Mouse (Mus musculus): ENCODE results near the gene Tbc1d22a. TPM values are rescaled to one million over a fixed set of nuclear protein-coding genes. Genes with fewer than 3 reads are reported as not detected.

Tbc1d22a gene
- polyA plus RNA-seq, 1 experiment from 2014 or later = 8.7 TPM

DNA sequence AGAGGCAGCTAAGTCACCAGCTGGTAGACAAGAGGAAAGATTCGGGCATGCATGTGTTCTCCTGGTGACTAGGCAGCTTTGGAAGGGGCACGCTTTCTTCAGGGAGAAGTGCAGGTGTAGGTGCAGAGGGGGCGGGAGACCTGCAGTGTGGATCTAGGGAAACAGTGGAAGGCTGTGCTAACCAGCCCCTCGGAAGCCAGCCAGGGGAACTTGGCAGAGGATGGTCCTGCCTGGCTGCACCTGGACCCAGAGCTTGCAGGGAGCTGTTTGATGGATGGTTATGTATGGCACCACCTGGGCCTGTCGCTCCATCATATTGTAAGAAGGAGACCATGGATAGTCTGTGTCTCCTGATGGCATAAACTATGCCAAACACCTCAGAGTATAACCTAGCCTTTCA, 214.2 kb downstream of the Tbc1d22a start:
- H3K27ac ChIP-seq (replicated peaks) = no peak overlapping the region
- H3K36me3 ChIP-seq (ENCODE audit: control insufficient read depth, insufficient read depth, low read length) = no peaks in the 10 kb centered on the region
- H3K4me1 ChIP-seq (replicated peaks; ENCODE audit: control insufficient read depth, insufficient read depth) = no peaks in the 10 kb centered on the region
- ATAC-seq (ENCODE audit: low FRiP score, low TSS enrichment) (no peak), DNase-seq (ENCODE audit: low spot score) (no peak)
- H3K4me2 ChIP-seq (replicated peaks; ENCODE audit: low read depth) = no peak overlapping the region
- TF ChIP-seq CTCF (IDR thresholded peaks at IDR 0.05; ENCODE audit: low read depth) (no peak), EP300 (optimal IDR thresholded peaks at IDR 0.05) (no peak)
- no peak overlapping the region for H3K4me3 ChIP-seq (ENCODE audit: low read depth, low read length)
- 85% methylated on average over 5 of the region's 5 CpGs for WGBS
- no peaks in the 10 kb centered on the region for H3K9me3 ChIP-seq (ENCODE audit: control insufficient read depth, low read length)
- no peak overlapping the region for H3K9ac ChIP-seq (ENCODE audit: low read length)
- H3K27me3 ChIP-seq (ENCODE audit: control insufficient read depth, insufficient read depth, low read length) = no peaks in the 10 kb centered on the region

DNA sequence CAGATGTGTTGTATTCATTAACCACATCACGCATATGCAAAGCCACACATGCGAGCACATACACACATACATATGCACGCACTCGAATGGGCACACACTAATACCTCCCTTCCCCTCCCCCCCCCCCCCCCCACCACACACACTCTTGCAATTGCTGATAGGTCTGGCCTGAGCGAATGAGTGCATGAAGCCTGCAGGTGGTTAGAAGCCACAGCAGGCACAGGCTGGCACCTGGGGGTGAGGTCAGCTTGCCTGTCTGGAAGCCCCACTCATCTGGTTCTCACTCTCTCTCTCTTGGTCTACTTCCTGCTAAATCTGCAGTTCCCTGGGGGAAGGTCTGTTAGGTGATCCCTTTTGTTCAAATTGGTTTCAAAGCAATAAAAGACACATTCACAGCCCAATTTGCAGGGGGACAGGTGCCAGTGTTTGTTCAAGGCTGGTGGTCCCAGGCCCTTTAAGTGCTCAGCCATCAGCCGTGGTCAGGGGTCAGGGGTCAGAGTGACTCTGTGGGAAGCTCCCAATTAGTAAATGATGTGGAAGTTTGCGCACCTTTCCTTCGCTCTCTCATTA, 215.6 kb downstream of the Tbc1d22a start:
- H3K27me3 ChIP-seq (ENCODE audit: control insufficient read depth, insufficient read depth, low read length) = no peaks in the 10 kb centered on the region
- no peak for DNase-seq (ENCODE audit: low spot score)
- H3K4me3 ChIP-seq (ENCODE audit: low read depth, low read length) = no peak overlapping the region
- no peak for ATAC-seq (ENCODE audit: low FRiP score, low TSS enrichment)
- TF ChIP-seq CTCF (IDR thresholded peaks at IDR 0.05; ENCODE audit: low read depth) (no peak), EP300 (optimal IDR thresholded peaks at IDR 0.05) (no peak)
- H3K9me3 ChIP-seq (ENCODE audit: control insufficient read depth, low read length) = no peaks in the 10 kb centered on the region
- WGBS = 77% methylated on average over 8 of the region's 8 CpGs
- H3K4me2 ChIP-seq (replicated peaks; ENCODE audit: low read depth) = no peak overlapping the region
- no peak overlapping the region for H3K9ac ChIP-seq (ENCODE audit: low read length)
- H3K4me1 ChIP-seq (replicated peaks; ENCODE audit: control insufficient read depth, insufficient read depth) = no peaks in the 10 kb centered on the region
- no peaks in the 10 kb centered on the region for H3K36me3 ChIP-seq (ENCODE audit: control insufficient read depth, insufficient read depth, low read length)
- no peak overlapping the region for H3K27ac ChIP-seq (replicated peaks)

DNA sequence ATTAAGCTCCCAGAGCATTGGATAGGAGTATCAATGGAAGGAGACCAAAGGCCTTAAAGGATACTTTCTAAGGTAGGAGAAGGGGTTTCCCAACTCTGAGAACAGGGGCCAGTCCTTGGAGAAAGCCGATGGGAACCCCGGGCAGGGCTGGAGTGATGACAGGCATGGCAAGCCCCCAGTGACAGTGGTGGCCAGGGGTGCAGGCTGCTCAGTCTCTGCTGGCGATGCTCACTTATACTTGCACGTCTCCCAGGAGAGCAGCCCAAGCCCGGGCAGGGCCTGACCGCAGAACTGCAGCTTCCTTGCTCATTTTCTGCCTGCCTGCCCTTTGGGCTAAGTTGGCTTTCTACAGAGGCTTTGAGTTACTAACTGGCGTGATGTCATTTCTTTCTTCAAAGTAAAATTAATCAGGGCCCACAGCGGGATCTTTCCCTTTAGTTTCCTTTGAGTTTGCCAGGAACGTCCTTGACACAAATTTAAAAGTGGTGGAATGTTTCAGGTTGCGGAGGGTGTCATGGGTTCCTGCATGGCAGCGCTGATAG, 217.4 kb downstream of the Tbc1d22a start:
- Histone ChIP-seq H3K9me3 (ENCODE audit: control insufficient read depth, low read length) (no peaks in the 10 kb centered on the region), H3K9ac (ENCODE audit: low read length) (no peak overlapping the region), H3K27ac (replicated peaks) (no peak overlapping the region), H3K4me1 (replicated peaks; ENCODE audit: control insufficient read depth, insufficient read depth) (no peaks in the 10 kb centered on the region), H3K4me3 (ENCODE audit: low read depth, low read length) (no peak overlapping the region), H3K36me3 (ENCODE audit: control insufficient read depth, insufficient read depth, low read length) (no peaks in the 10 kb centered on the region), H3K4me2 (replicated peaks; ENCODE audit: low read depth) (no peak overlapping the region), H3K27me3 (ENCODE audit: control insufficient read depth, insufficient read depth, low read length) (no peaks in the 10 kb centered on the region)
- no peak for ATAC-seq (ENCODE audit: low FRiP score, low TSS enrichment)
- TF ChIP-seq CTCF (IDR thresholded peaks at IDR 0.05; ENCODE audit: low read depth) = no peak
- TF ChIP-seq EP300 (optimal IDR thresholded peaks at IDR 0.05) = no peak
- WGBS = 82% methylated on average over 11 of the region's 11 CpGs
- DNase-seq (ENCODE audit: low spot score) = no peak

DNA sequence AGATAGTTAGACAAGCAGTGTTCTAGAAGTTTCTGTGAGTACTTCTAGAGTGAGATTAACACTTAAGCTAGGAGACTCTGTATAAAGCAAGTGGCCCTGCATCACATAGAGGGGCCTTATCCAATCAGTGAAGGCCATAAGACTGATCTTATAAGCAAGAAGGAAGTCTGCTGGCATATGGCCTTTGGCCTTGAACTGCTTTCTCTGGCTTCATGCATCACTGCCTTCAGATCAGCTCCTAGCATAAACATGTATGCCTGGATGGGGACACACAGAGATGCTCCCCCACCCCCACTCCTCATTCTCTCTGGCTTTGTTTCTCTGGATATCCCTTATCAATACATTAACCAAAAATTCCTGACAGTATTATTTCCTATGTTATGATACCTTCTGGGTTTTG, 218.5 kb downstream of the Tbc1d22a start:
- ATAC-seq (ENCODE audit: low FRiP score, low TSS enrichment) = no peak
- Histone ChIP-seq H3K36me3 (ENCODE audit: control insufficient read depth, insufficient read depth, low read length) (no peaks in the 10 kb centered on the region), H3K27me3 (ENCODE audit: control insufficient read depth, insufficient read depth, low read length) (no peaks in the 10 kb centered on the region), H3K4me1 (replicated peaks; ENCODE audit: control insufficient read depth, insufficient read depth) (no peaks in the 10 kb centered on the region), H3K4me2 (replicated peaks; ENCODE audit: low read depth) (no peak overlapping the region), H3K4me3 (ENCODE audit: low read depth, low read length) (no peak overlapping the region), H3K9me3 (ENCODE audit: control insufficient read depth, low read length) (no peaks in the 10 kb centered on the region), H3K27ac (replicated peaks) (no peak overlapping the region), H3K9ac (ENCODE audit: low read length) (no peak overlapping the region)
- TF ChIP-seq CTCF (IDR thresholded peaks at IDR 0.05; ENCODE audit: low read depth) (no peak), EP300 (optimal IDR thresholded peaks at IDR 0.05) (no peak)
- no peak for DNase-seq (ENCODE audit: low spot score)

DNA sequence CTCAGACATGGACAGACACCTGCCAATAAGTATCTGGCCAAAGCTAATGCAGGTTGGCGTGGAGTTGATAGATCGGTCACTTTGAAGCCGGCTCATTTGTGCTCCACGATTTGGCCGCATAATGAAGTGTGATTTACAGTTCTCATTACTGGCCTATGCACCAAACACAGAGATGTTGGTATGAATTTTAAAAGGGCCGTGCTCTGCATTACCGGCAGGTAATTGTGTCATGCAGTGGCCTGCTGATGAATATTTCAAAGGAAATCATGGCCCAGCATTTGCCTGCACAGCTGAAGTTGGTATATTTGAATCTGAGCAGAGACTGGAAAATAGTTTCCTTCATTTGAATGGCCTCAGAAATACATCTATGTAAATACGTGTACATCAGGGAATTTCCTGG, 219.1 kb downstream of the Tbc1d22a start:
- Histone ChIP-seq H3K36me3 (ENCODE audit: control insufficient read depth, insufficient read depth, low read length) (no peaks in the 10 kb centered on the region), H3K4me1 (replicated peaks; ENCODE audit: control insufficient read depth, insufficient read depth) (no peaks in the 10 kb centered on the region), H3K9ac (ENCODE audit: low read length) (no peak overlapping the region), H3K9me3 (ENCODE audit: control insufficient read depth, low read length) (no peaks in the 10 kb centered on the region), H3K4me2 (replicated peaks; ENCODE audit: low read depth) (no peak overlapping the region), H3K27ac (replicated peaks) (no peak overlapping the region), H3K27me3 (ENCODE audit: control insufficient read depth, insufficient read depth, low read length) (no peaks in the 10 kb centered on the region), H3K4me3 (ENCODE audit: low read depth, low read length) (no peak overlapping the region)
- no peak for ATAC-seq (ENCODE audit: low FRiP score, low TSS enrichment)
- TF ChIP-seq EP300 (optimal IDR thresholded peaks at IDR 0.05) (no peak), CTCF (IDR thresholded peaks at IDR 0.05; ENCODE audit: low read depth) (no peak)
- DNase-seq (ENCODE audit: low spot score) = no peak
- 92% methylated on average over 8 of the region's 8 CpGs for WGBS

GRCm38 (mm10) chr15:86434241-86434640, 220.0 kb downstream of the Tbc1d22a start:
- no peak for TF ChIP-seq EP300 (optimal IDR thresholded peaks at IDR 0.05)
- TF ChIP-seq CTCF (IDR thresholded peaks at IDR 0.05; ENCODE audit: low read depth) = no peak
- Histone ChIP-seq H3K4me2 (replicated peaks; ENCODE audit: low read depth) (no peak overlapping the region), H3K27me3 (ENCODE audit: control insufficient read depth, insufficient read depth, low read length) (no peaks in the 10 kb centered on the region), H3K4me1 (replicated peaks; ENCODE audit: control insufficient read depth, insufficient read depth) (no peaks in the 10 kb centered on the region), H3K9me3 (ENCODE audit: control insufficient read depth, low read length) (no peaks in the 10 kb centered on the region), H3K27ac (replicated peaks) (no peak overlapping the region), H3K4me3 (ENCODE audit: low read depth, low read length) (no peak overlapping the region), H3K9ac (ENCODE audit: low read length) (no peak overlapping the region), H3K36me3 (ENCODE audit: control insufficient read depth, insufficient read depth, low read length) (no peaks in the 10 kb centered on the region)
- DNase-seq (ENCODE audit: low spot score) (no peak), ATAC-seq (ENCODE audit: low FRiP score, low TSS enrichment) (no peak)
- WGBS = 92% methylated on average over 3 of the region's 3 CpGs
